Mouse (Mus musculus) adrenal gland, postnatal 10 days (tissue): ENCODE results near the gene Zfp850. TPM values are rescaled to one million over a fixed set of nuclear protein-coding genes. Genes with fewer than 3 reads are reported as not detected.
"Not testable (repeated sequence)": the region's sequence is repeated elsewhere in the genome, so short reads cannot be mapped to it uniquely, and the experiment has no call there.

ENCODE experiments used
- DNase-seq: peaks from one replicate; pipeline ENCODE4 v3.0.0; 2021; ENCODE audit warnings: mixed read lengths
- long read RNA-seq, 2 experiments: library from polyadenylated mRNA; stranded (forward); transcript quantifications; one replicate each; pipeline ENCODE4 v2.0.0; 2021
- total RNA-seq, 2 experiments: library from RNA; stranded (reverse); gene quantifications; 2 replicates each; pipeline ENCODE4 v1.2.3; 2021

Zfp850 gene
- 1 to 10 TPM; 2.3 to 3.0 TPM for total RNA-seq
- long read RNA-seq, experiment 1, partial matches to known transcripts: 0 of 4 reads
- long read RNA-seq, experiment 1, other reads (novel, unspliced or antisense): 4 of 4 reads
- long read RNA-seq, experiment 2, full-length matches to known transcripts: 1 of 1 reads
- long read RNA-seq, experiment 2, partial matches to known transcripts: 0 of 1 reads
- long read RNA-seq, experiment 2, other reads (novel, unspliced or antisense): 0 of 1 reads

DNA sequence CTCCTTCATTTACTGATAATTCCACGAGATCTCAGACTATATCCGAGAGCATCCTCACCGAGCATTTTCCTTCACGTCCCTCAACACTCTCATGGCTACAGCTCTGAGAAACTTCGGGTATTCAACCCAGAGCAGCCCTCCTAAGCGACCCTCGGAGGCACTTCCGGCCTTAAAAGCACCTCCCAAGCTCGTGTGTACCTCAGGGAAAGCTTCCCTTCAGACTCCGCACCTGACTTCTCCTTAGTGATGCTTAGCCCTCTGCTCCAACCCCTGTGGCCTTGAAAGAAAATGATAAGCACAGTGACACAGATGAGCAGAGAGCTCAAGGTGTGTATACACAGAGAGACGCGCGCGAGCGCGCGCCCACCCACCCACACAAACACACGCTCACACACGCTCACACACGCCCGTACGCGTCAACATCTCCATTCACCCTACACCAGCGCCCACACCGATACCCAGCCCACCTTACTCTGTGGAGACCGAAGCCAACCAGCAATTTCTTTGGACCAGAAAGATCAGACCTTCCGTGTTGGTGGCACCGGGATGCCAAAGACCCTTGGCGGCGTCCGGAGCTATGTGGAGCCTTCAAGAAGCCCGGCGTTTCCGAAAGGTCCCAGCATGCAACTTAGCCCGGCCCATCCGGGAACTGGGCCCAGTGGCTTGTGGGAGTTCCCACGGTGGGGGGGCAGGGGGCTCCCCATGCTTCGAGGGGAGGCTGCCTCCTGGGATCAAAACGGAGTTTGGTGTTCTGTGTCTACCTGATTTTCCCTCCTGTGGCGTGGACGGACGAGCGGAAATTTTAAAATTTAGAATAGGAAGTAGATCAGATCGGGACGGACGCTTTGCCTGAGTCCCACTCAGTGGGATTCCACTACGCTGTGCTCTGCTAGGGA is at the start of gene Zfp850:
Gene Zfp850, minus strand, starts transcription at position 567 of the 896 bp plus-strand sequence.
- peak; percentile 90 for DNase-seq

DNA sequence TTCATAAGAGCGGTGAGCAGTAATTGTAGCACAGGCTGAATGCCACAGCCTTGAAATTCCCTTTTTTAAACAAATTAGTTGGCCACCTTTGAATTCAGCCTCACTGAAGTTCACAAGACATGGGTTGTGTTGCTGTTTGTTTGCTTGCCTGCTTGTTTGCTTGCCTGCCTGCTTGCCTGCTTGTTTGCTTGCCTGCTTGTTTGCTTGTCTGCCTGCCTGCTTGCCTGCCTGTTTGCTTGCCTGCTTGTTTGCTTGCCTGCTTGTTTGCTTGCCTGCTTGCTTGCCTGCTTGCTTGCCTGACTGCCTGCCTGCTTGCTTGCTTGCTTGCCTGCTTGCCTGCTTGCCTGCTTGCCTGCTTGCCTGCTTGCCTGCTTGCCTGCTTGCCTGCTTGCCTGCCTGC is 46.1 kb upstream of the Zfp850 start:
- no peak for DNase-seq

GRCm38 (mm10) chr7:28053046-28053930 is 39.4 kb upstream of the Zfp850 start:
- DNase-seq: no peak

DNA sequence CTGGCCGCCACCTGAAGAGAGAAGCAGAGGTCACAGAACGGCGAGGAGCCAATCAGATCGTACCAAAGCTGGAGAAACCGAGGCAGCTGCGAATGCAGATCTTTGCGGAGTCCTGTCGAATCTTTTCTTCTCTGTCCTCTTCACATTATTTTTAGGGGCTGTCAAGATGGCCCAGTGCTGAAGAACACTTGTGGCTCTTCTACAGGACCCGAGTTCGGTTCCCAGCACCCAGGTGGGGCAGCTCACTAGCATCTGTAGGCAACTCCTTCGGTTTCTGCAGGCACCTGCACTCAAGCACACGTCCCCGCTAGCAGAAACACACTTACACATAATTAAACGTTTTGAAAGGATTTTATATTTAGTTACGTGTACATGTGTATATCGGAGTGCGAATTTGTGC is 36.7 kb upstream of the Zfp850 start:
- no peak for DNase-seq

DNA sequence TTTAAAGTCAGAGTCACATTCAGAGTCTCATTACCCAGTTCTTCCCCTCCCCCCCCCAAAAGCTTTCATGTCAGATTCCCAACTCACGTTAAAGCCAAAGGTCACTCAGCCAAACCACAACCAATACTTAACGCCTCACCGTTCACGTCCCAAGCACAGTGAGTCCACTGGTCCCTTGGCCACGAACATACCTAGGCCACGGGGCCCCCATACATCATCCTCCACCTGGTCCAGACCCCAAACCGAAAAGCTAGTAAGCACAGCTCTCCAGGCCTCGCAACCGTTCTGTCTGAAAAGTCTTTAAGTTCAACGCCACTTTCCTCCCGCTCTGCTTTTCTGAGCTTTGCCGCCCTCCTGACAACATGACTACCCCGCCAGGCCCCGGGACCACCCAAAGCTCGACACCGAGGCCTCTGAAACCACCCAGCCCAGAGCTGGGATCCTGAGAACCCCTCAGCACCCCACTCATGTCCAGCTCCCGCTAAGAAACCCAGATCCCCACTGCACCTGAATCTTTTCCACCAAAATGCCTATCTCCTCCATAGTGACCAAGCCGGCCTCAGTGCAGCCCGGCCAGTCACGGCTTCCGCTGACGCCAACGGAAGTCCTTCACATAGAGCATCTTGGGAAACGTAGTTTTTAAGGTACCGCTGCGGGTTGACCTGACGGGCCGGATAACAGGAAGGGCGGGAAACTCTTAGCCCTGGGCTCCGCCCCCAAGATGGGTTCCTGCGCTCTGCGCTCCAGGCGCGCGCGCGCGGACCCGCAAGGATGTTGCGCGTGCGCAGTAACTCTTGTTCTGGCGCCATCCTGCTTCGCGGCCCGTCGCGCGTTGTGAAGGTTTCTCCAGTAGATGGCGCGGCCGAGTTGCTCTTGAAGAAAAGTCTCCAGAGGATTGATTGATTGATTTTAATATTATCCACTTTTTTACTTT is 35.8 kb upstream of the Zfp850 start, which contains the start of gene Psmc4:
Gene Psmc4, minus strand, starts transcription at position 626 of the 934 bp plus-strand sequence.
- peak; percentile 97 for DNase-seq

- DNase-seq: no peak
These were observed 30.6 kb upstream of the Zfp850 start for GRCm38 (mm10) chr7:28044524-28044923.

- no peak for DNase-seq
These were observed 513 bp upstream of the Zfp850 start for GRCm38 (mm10) chr7:28014445-28014810.

DNA sequence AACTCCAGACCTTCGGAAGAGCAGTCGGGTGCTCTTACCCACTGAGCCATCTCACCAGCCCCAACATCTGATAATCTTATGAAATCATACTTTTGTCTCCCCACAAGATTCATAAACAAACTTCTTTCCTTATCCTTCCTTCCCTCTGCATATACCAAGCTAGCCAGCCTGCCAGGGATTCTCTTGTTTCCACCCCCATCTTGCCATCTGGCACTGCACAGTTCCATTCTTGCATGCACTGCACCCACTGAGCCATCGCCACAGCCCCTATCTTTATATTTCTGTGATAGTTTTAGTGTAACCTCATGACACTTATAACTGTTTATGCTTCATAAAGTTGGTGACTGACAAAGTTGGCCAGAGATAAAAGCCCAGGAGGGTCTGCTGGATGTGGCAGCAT is 3.6 kb downstream of the Zfp850 start:
- no peak for DNase-seq

GRCm38 (mm10) chr7:27982197-27982596 is 31.7 kb downstream of the Zfp850 start:
- no peak for DNase-seq

- peak; percentile 84 for DNase-seq
These were observed 35.0 kb downstream of the Zfp850 start, which contains the start of gene Zfp780b for GRCm38 (mm10) chr7:27978683-27979528. TSS of gene Zfp780b (minus strand) at chr7:27979171.

- not testable (repeated sequence) for DNase-seq
These were observed 64.5 kb downstream of the Zfp850 start for GRCm38 (mm10) chr7:27949451-27949850.

DNA sequence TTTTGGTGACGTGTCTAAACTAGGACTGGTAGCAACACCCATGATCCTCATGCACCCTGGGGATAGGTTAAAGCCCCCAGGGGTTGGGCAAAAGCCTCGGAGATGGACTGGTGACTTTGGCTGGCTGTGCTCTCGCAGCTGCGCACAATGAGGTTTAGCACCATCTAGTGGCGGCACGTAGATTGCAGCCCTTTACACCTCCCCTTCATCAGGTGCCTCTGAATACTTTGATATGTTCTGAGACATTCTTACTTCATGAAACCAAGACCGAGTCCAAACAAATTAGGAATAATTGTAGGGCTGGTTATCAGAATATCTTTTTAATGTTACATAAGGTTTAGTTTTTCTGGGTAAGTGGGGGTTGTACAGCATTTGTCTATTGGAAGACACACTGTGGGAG is 72.0 kb downstream of the Zfp850 start:
- peak; percentile 16 for DNase-seq

Other genes with a start within 250 kb of the Zfp850 start
- 1 to 10 TPM; 6.5 to 8.9 TPM for gene Zfp626, start 206.9 kb downstream of the Zfp850 start, total RNA-seq
- 1 to 10 TPM; 2.5 to 4.3 TPM for gene Zfp59, start 175.5 kb downstream of the Zfp850 start, total RNA-seq
- gene Zfp607a, start 156.6 kb downstream of the Zfp850 start, total RNA-seq: 1 to 10 TPM; 4.5 to 6.7 TPM
- 10 to 100 TPM in 1 of 2 experiments, 1 to 10 TPM in 1; 8.9 to 12.8 TPM for gene Zfp974, start 84.7 kb downstream of the Zfp850 start, total RNA-seq
- gene Zfp780b, start 34.9 kb downstream of the Zfp850 start, total RNA-seq: 10 to 100 TPM in 1 of 2 experiments, 1 to 10 TPM in 1; 8.9 to 13.1 TPM
- 100 to 1,000 TPM; 137 to 148 TPM for gene Psmc4, start 36.0 kb upstream of the Zfp850 start, total RNA-seq
- gene Fcgbp, start 57.1 kb upstream of the Zfp850 start, total RNA-seq: not detected
- not detected for gene 9530053A07Rik, start 115.4 kb upstream of the Zfp850 start, total RNA-seq
- 10 to 100 TPM; 84.3 to 96.3 TPM for gene Fbl, start 155.6 kb upstream of the Zfp850 start, total RNA-seq
- 10 to 100 TPM; 35.6 to 48.1 TPM for gene Dyrk1b, start 165.4 kb upstream of the Zfp850 start, total RNA-seq